Mouse (Mus musculus) heart, embryonic 14.5 days (tissue): ENCODE measurements around the gene Ubac2. TPM values are rescaled to one million over a fixed set of nuclear protein-coding genes. Genes with fewer than 3 reads are reported as not detected.

ENCODE experiments used
- ATAC-seq: fragments of 200-750 bp; cut with Nextera tagmentation; 2 replicates; pipeline ENCODE4 v1.8.0; 2017; ENCODE audit warnings: low read depth, moderate TSS enrichment; ENCODE audit not compliant: insufficient number of reproducible peaks, insufficient read depth, low FRiP score
- H3K27ac ChIP-seq, 2 experiments: fragments of 200-500 bp in 1 of 2; fragments of 300-500 bp in 1 of 2; sonication (generic) in 1 of 2; replicated peaks in 1 of 2; 2 replicates each; pipeline ENCODE4 v1.5.1; 2012 to 2014; ENCODE audit warnings: low read depth in 2 of 2, low read length in 2 of 2, control low read depth in 1 of 2, mild to moderate bottlenecking in 1 of 2, mixed read lengths in 1 of 2; ENCODE audit not compliant: control insufficient read depth in 1 of 2, insufficient read depth in 1 of 2
- H3K27me3 ChIP-seq: fragments of 300-500 bp; sonication (generic); 2 replicates; pipeline ENCODE4 v1.6.1; 2014; ENCODE audit warnings: mild to moderate bottlenecking, low read length, control low read depth; ENCODE audit not compliant: control insufficient read depth, insufficient read depth
- H3K36me3 ChIP-seq: fragments of 300-500 bp; sonication (generic); 2 replicates; pipeline ENCODE4 v1.6.1; 2014; ENCODE audit warnings: mild to moderate bottlenecking, control low read depth, low read length, mixed read lengths; ENCODE audit not compliant: control insufficient read depth, insufficient read depth
- H3K4me1 ChIP-seq, 2 experiments: fragments of 200-500 bp in 1 of 2; fragments of 300-500 bp in 1 of 2; sonication (generic) in 1 of 2; 2 replicates each; pipeline ENCODE4 v1.6.1; 2012 to 2014; ENCODE audit warnings: low read length in 2 of 2, control low read depth in 1 of 2, mixed read lengths in 1 of 2; ENCODE audit not compliant: control insufficient read depth in 2 of 2, insufficient read depth in 2 of 2
- H3K4me2 ChIP-seq: fragments of 300-500 bp; sonication (generic); 2 replicates; pipeline ENCODE4 v1.6.1; 2014; ENCODE audit warnings: mild to moderate bottlenecking, low read length
- H3K4me3 ChIP-seq, 2 experiments: fragments of 200-500 bp in 1 of 2; fragments of 300-500 bp in 1 of 2; sonication (generic) in 1 of 2; 2 replicates each; pipeline ENCODE4 v1.5.1; 2012 to 2014; ENCODE audit warnings: low read length in 2 of 2, mild to moderate bottlenecking in 2 of 2, control low read depth in 1 of 2, low read depth in 1 of 2, moderate library complexity in 1 of 2; ENCODE audit not compliant: control insufficient read depth in 1 of 2, insufficient read depth in 1 of 2
- H3K9ac ChIP-seq: fragments of 300-500 bp; sonication (generic); 2 replicates; pipeline ENCODE4 v1.6.1; 2014; ENCODE audit warnings: mild to moderate bottlenecking, low read length
- H3K9me3 ChIP-seq: fragments of 300-500 bp; sonication (generic); 2 replicates; pipeline ENCODE4 v1.6.1; 2016; ENCODE audit warnings: low read length, control low read depth; ENCODE audit not compliant: control insufficient read depth
- WGBS: fragments of 180-500 bp; shearing (Covaris S2); extraction: QIAGEN DNeasy Blood & Tissue Kit; methylation state at CpG from one replicate; pipeline ENCODE4 v1.1.7; 2014; 5-methylcytosine and 5-hydroxymethylcytosine counted together
- polyA plus RNA-seq: library from polyadenylated mRNA; unstranded; fragments of >200 nt; fragmentation: Nextera tagmentation; extraction: Ambion mirVana; gene quantifications from 2 replicates; pipeline ENCODE4 v1.2.1, GENCODE M21; 2014

Ubac2 gene
- polyA plus RNA-seq, 1 experiment from 2014 or later, result 56.3 TPM

- no peak within 1 kb of the TSS for H3K4me3 ChIP-seq
- H3K9me3 ChIP-seq, result no peaks in the 10 kb centered on the region
- H3K4me2 ChIP-seq, result no peak within 1 kb of the TSS
- no peak for ATAC-seq
- H3K36me3 ChIP-seq, result peaks cover 32% of the 10 kb centered on the region
- no peak within 1 kb of the TSS for H3K9ac ChIP-seq
- peaks cover 4 to 8% of the 10 kb centered on the region in 2 experiments for H3K4me1 ChIP-seq
- no peaks in the 10 kb centered on the region for H3K27me3 ChIP-seq
- WGBS, result 66% methylated on average over 8 of the region's 8 CpGs
- H3K27ac ChIP-seq, result no peak within 1 kb of the TSS
Measured at GRCm38 (mm10) chr14:121915621-121916020, 37.2 kb downstream of the Ubac2 start, which contains the start of gene Gpr18. Gene Gpr18, minus strand, starts transcription at chr14:121915781.

DNA sequence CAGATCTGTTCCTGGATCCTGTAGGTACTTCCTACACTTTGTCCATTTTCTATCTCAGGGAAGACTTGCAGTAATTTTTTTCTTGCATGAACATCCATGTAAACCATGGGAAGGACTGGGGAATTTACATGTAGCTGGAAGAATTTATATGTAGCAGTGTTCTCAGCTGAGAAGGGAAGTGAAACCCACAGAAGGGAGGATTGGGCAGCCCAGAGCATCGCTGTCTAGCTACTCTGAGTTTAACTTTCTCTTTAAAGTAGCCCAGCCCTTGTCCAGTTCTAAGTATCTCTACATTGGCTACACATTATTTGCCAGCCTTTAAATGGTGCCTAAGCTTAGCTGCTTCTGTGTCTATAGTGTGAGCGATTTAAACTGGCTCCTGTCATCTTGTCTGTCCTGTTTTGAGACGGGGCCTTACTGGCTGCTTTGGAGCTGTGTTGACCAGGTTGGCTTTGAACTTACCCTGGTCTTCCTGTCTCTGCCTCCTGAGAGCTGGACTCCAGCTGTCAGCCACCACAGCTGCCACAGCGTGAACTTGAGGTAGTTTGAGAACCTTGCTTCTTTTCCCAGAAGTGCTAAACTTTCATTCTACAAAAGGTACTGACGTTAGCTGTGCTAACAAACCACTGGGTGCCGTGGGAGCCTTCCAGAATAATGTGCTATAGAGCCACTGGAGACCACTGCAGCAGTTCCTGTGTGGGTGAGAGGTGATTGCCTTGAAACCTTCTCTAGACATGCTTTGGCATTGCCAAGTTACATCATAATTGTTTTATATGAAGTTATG lies 38.1 kb downstream of the Ubac2 start:
- ATAC-seq, result no peak

GRCm38 (mm10) chr14:121918266-121918665 lies 39.8 kb downstream of the Ubac2 start:
- H3K4me3 ChIP-seq, result no peak overlapping the region
- H3K36me3 ChIP-seq, result peaks cover 18% of the 10 kb centered on the region
- peaks cover 4 to 17% of the 10 kb centered on the region in 2 experiments for H3K4me1 ChIP-seq
- 77% methylated on average over 3 of the region's 3 CpGs for WGBS
- H3K27me3 ChIP-seq, result no peaks in the 10 kb centered on the region
- H3K4me2 ChIP-seq, result no peak overlapping the region
- no peak for ATAC-seq
- H3K27ac ChIP-seq, result no peak overlapping the region
- no peak overlapping the region for H3K9ac ChIP-seq
- H3K9me3 ChIP-seq, result no peaks in the 10 kb centered on the region

More for the DNA sequence above, 38.1 kb downstream of the Ubac2 start:
- Histone ChIP-seq H3K4me1 (peaks cover 4 to 16% of the 10 kb centered on the region in 2 experiments), H3K27ac (no peak overlapping the region), H3K9me3 (no peaks in the 10 kb centered on the region), H3K9ac (no peak overlapping the region), H3K27me3 (no peaks in the 10 kb centered on the region), H3K4me3 (no peak overlapping the region), H3K36me3 (peaks cover 31% of the 10 kb centered on the region), H3K4me2 (no peak overlapping the region)
- WGBS, result 84% methylated on average over 6 of the region's 6 CpGs

DNA sequence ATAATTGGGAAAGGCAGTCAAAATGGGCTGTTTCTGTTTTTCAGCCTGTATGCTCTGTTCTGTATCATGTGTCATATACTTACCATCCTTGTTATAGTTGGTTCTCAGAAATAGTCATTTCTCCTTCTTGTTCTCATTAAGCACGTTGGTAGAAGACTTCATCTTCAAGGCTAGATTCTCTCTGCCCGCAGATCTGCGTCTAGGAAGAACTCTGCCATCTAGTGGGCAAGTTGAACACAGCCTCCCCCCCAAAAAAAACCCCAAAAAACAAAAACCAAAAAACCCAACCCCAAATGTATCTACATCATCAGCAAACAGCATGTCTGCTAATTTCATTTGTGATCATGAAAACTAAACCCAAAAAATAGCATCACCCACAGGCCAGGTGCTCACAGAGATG lies 41.3 kb downstream of the Ubac2 start:
- Histone ChIP-seq H3K4me2 (no peak overlapping the region), H3K36me3 (peaks cover 18% of the 10 kb centered on the region), H3K27ac (no peak overlapping the region), H3K9ac (no peak overlapping the region), H3K4me1 (peaks cover 4 to 19% of the 10 kb centered on the region in 2 experiments), H3K9me3 (no peaks in the 10 kb centered on the region), H3K27me3 (no peaks in the 10 kb centered on the region), H3K4me3 (no peak overlapping the region)
- 19% methylated on average over 3 of the region's 3 CpGs for WGBS
- no peak for ATAC-seq

GRCm38 (mm10) chr14:121920511-121921124 lies 42.2 kb downstream of the Ubac2 start:
- Histone ChIP-seq H3K9ac (0 out of 2 replicates have a peak overlapping the region, but pooled peaks have one; percentile 2), H3K9me3 (no peaks in the 10 kb centered on the region), H3K27me3 (no peaks in the 10 kb centered on the region), H3K36me3 (peaks cover 18% of the 10 kb centered on the region), H3K27ac (peak overlapping the region; percentile 9 to 54; a peak in 1 of 4 replicates), H3K4me2 (no peak overlapping the region), H3K4me1 (peaks cover 4 to 23% of the 10 kb centered on the region in 2 experiments), H3K4me3 (no peak overlapping the region)
- WGBS, result 60% methylated on average over 12 of the region's 12 CpGs
- ATAC-seq, result no peak

- 85% methylated on average over 4 of the region's 4 CpGs for WGBS
Measured at GRCm38 (mm10) chr14:121922016-121922415, 43.6 kb downstream of the Ubac2 start.

DNA sequence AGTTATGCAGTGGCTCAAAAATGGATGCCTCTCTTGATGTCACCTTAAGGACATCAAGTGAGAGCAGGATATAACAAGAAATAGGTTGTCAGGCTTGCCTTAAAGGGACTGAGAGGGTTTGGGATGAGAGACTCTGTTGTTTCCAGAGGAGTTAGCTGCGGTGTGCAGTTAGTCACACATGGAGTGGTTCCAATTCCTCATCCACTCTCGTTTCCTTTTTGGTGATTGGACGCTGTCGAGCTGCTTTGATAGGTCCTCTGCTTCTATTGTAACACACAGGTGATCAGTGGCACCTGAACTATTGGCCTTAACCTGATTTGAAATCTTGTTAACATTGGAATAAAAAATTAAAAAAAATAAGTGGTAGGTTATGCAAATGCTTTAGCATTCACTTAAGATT lies 44.3 kb downstream of the Ubac2 start:
- H3K4me2 ChIP-seq, result no peak overlapping the region
- H3K4me3 ChIP-seq, result no peak overlapping the region
- no peak overlapping the region for H3K27ac ChIP-seq
- no peak overlapping the region for H3K9ac ChIP-seq
- no peak for ATAC-seq
- no peaks in the 10 kb centered on the region for H3K9me3 ChIP-seq
- H3K4me1 ChIP-seq, result peaks cover 4 to 23% of the 10 kb centered on the region in 2 experiments
- H3K36me3 ChIP-seq, result no peaks in the 10 kb centered on the region
- WGBS, result 74% methylated on average over 4 of the region's 4 CpGs
- no peaks in the 10 kb centered on the region for H3K27me3 ChIP-seq

More at GRCm38 (mm10) chr14:121922016-121922415, 43.6 kb downstream of the Ubac2 start:
- H3K9ac ChIP-seq, result no peak overlapping the region
- peaks cover 4 to 23% of the 10 kb centered on the region in 2 experiments for H3K4me1 ChIP-seq
- ATAC-seq, result no peak
- H3K27me3 ChIP-seq, result no peaks in the 10 kb centered on the region
- peaks cover 6% of the 10 kb centered on the region for H3K36me3 ChIP-seq
- H3K27ac ChIP-seq, result no peak overlapping the region
- H3K9me3 ChIP-seq, result no peaks in the 10 kb centered on the region
- no peak overlapping the region for H3K4me2 ChIP-seq
- no peak overlapping the region for H3K4me3 ChIP-seq
